ENCODE assay signal across 7 mouse cellular contexts in the genomic region with DNA sequence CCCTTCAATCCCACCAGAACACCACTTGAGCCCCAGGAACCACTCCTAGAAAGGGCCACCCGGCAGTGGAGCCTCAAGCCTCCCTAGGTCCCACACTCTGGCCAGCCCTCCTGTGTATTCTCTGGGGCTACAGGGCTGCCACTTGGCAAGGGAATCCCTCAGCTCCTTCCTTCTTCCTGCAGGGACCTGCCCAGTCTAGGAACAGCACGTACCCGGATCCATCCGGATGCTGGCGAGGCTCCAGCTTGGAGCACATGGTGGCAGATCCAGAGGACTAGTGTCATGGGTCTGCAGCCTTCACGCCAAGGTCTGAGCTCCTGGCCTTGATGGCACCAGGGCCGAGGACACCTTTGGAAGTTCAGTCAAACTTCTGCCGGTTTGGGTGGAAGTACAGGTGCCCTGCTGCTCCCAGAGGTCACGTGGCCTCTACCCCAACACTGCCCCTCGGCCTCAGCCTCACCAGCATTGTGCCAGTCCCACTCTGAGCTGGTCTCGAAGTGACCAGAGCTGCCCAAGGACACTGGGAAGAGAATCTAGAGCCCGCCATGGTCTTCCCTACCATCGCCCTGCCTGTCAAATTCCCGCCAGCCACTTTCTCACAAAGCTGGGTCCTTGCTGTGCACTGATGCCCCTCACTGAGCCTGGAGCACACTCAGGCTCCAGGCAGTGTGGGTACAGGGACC.
A peak's percentile ranks its signal among the peaks of the same experiment; 100 is the strongest.
DNase-seq lines count a peak whose midpoint lies in the region; ATAC-seq lines count a peak whose summit lies in the region.

No protein-coding gene starts in this region.

- peaks cover 11% of the 10 kb centered on the region for H3K4me1 ChIP-seq in midbrain, embryonic 11.5 days (ENCODE audit: control insufficient read depth, insufficient read depth, low read length)
- H3K4me1 ChIP-seq in forebrain, embryonic 11.5 days (replicated peaks; ENCODE audit: control insufficient read depth, insufficient read depth, low read length), result peaks cover 20% of the 10 kb centered on the region

- no peak for ATAC-seq in midbrain, embryonic 11.5 days (ENCODE audit: low FRiP score)
- no peak for ATAC-seq in forebrain, embryonic 11.5 days (replicated peaks; ENCODE audit: low FRiP score)

- H3K4me3 ChIP-seq in midbrain, embryonic 11.5 days (ENCODE audit: low read depth, low read length), result no peak overlapping the region
- H3K4me3 ChIP-seq in forebrain, embryonic 11.5 days (ENCODE audit: low read depth, low read length), result no peak overlapping the region

- H3K27me3 ChIP-seq in midbrain, embryonic 11.5 days (ENCODE audit: control insufficient read depth, insufficient read depth, low read length), result peaks cover 33% of the 10 kb centered on the region
- peaks cover 35% of the 10 kb centered on the region for H3K27me3 ChIP-seq in forebrain, embryonic 11.5 days (ENCODE audit: control insufficient read depth, insufficient read depth, low read length)

- no peaks in the 10 kb centered on the region for H3K36me3 ChIP-seq in midbrain, embryonic 11.5 days (ENCODE audit: control insufficient read depth, insufficient read depth, low read length)
- H3K36me3 ChIP-seq in forebrain, embryonic 11.5 days (ENCODE audit: control insufficient read depth, insufficient read depth, low read length), result no peaks in the 10 kb centered on the region

- peak; percentile 92 to 93 for DNase-seq in adrenal gland, postnatal 36 days
- peak; percentile 53 to 62 for DNase-seq in cerebellum, postnatal 36 days
- peak; percentile 72 for DNase-seq in heart, postnatal 25 days (ENCODE audit: low spot score)
- peak; percentile 81 to 91 for DNase-seq in lung, postnatal 4 days
- DNase-seq in midbrain, embryonic 11.5 days (ENCODE audit: low spot score, missing footprints), result no peak
- DNase-seq in forebrain, embryonic 11.5 days (ENCODE audit: low spot score), result no peak
- DNase-seq in right cerebral cortex, postnatal 25 days, result no peak

- intact Hi-C loops in heart, postnatal 25 days (cut with DNase I), result loop anchor here (5.0 kb wide), 1 partner anchor 92 kb away; no protein-coding TSS in a partner anchor

- H3K9ac ChIP-seq in midbrain, embryonic 11.5 days (ENCODE audit: low read length), result no peak overlapping the region
- H3K9ac ChIP-seq in forebrain, embryonic 11.5 days (ENCODE audit: low read length), result no peak overlapping the region

- 89% methylated on average over 14 of the region's 14 CpGs for WGBS in midbrain, embryonic 11.5 days
- 82% methylated on average over 14 of the region's 14 CpGs for WGBS in forebrain, embryonic 11.5 days

- H3K27ac ChIP-seq in midbrain, embryonic 11.5 days (ENCODE audit: low read depth, low read length), result no peak overlapping the region
- no peak overlapping the region for H3K27ac ChIP-seq in forebrain, embryonic 11.5 days (ENCODE audit: low read depth, low read length)

- no peaks in the 10 kb centered on the region for H3K9me3 ChIP-seq in midbrain, embryonic 11.5 days (ENCODE audit: control insufficient read depth, low read length)
- H3K9me3 ChIP-seq in forebrain, embryonic 11.5 days (ENCODE audit: control insufficient read depth, low read length), result no peaks in the 10 kb centered on the region

- H3K4me2 ChIP-seq in midbrain, embryonic 11.5 days, result no peak overlapping the region
- H3K4me2 ChIP-seq in forebrain, embryonic 11.5 days (ENCODE audit: low read depth, low read length, severe bottlenecking), result no peak overlapping the region

Comparison
In these comparisons a context has a peak if more than half of its experiments do, and no peak if none do; other contexts are left out.
1. DNase-seq: peak in adrenal gland, postnatal 36 days (2 of 2), cerebellum, postnatal 36 days (2 of 2), heart, postnatal 25 days (single experiment) and lung, postnatal 4 days (2 of 2); none in midbrain, embryonic 11.5 days (single experiment), forebrain, embryonic 11.5 days (single experiment) and right cerebral cortex, postnatal 25 days (single experiment).